Mouse (Mus musculus): Measurements from ENCODE around the gene Hivep3.
A peak's percentile ranks its signal among the peaks of the same experiment; 100 is the strongest.

Gene Hivep3

GRCm38 (mm10) chr4:119871861-119872582 is 138.4 kb downstream of the Hivep3 start:
- no peak for DNase-seq (ENCODE audit: low read depth, low spot score)

DNA sequence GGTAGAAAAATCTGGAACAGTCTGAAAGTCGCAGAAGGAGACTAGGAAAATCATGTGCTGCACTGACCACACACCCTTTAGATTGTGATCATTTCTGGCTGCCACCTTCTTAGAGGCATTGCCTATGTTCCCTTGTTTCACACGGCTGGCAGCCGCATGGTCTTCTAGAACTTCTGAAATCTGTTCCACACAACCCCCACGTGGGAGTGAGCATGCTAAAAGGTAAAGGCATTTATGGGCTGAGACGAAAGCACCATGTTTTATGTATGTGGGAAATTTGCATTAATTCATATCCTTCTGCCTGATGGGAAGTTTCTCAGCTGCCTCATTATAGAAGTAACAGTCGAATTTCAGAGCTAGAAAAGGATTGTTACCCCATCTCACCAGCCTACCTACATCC is 140.4 kb downstream of the Hivep3 start:
- DNase-seq (ENCODE audit: low read depth, low spot score): no peak

DNA sequence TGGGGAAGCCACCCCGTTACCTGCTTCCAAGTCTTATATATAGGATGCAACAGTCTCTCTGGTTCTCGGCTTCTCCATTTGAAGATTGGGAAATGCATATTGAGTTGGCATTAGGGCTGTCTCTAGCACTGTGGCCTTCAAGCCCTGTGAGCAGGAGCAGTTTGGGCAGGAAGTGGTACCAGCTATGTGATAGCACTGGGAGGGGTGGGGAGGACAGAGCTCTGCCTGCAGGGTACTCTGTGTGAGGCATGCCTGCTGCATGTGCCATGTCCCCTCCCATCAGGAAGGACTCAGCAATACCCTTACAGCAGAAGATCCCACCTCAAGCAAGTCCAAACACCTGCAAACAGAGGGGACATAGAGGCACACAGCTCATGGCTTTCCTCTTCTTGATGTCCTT is 142.0 kb downstream of the Hivep3 start:
- DNase-seq (ENCODE audit: low read depth, low spot score): no peak

DNA sequence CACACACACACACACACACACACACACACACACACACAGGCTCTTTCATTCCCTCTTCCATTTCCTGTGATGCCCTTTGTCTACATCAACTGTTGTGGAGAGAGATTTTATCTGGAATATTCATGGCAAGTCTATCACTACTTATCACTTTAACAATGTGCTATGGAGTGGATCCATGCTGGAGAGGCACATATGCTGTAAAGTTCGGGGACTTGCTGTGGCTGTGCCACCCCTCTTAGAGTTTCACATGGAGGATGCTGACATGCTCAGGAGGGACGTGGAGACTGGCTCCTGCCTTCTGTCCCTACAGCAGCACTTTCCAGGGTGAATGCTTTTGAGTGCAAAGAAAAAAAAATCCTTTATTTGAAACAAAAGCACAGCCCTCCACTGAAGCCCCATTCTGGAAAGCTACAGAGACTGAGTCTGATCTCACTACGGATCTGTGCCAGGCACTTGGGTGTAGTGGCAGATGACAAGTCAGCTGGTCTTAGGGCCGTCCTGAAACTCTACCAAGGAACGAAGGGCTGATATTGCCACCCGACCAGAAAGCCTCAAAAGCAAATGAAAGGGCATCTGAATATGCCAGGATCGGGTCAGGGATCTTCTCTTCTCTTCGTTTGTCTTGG is 143.1 kb downstream of the Hivep3 start:
- DNase-seq (ENCODE audit: low read depth, low spot score): no peak

DNA sequence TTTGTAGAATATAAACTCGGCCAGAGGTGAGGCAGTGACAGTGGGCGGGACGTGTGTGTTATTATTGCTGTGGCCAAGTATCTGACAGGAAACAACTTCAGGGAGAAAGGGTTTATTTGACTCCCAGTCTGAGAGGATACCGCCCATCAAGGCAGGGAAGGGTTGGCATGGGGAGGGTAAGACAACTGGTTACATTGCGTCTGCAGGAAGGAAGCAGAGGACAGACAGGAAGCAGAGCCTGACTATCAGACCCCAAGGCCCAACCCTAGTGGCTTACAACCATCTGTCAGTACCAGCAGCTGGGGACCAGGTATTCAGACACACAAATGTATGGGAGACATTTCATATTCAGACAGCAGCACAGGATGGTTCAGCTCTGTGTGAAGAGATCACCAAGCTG is 144.6 kb downstream of the Hivep3 start:
- DNase-seq (ENCODE audit: low read depth, low spot score): no peak

- no peak for DNase-seq (ENCODE audit: low read depth, low spot score)
Observed at GRCm38 (mm10) chr4:119879671-119880070, 146.1 kb downstream of the Hivep3 start.

GRCm38 (mm10) chr4:119880270-119880669 is 146.7 kb downstream of the Hivep3 start:
- no peak for DNase-seq (ENCODE audit: low read depth, low spot score)

DNA sequence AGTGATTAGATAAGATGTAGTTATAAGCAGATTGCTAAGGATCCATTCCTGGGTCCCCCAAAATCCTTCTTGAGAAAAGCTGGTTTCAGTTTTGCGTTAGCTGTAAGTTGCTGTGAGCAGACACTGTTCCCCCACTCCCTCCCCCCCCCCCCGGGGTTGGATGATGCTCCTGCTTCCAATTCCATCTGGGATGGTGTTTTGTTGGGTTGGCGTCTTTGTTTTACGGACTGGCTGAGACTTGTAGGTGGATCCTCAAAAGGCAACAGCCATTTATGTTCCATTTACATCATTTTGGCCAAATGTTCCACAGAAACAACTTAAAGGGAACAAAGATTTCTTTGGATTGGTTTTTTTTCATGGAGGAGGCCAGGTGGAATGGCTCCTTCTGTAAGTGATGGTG is 147.7 kb downstream of the Hivep3 start:
- no peak for DNase-seq (ENCODE audit: low read depth, low spot score)

DNA sequence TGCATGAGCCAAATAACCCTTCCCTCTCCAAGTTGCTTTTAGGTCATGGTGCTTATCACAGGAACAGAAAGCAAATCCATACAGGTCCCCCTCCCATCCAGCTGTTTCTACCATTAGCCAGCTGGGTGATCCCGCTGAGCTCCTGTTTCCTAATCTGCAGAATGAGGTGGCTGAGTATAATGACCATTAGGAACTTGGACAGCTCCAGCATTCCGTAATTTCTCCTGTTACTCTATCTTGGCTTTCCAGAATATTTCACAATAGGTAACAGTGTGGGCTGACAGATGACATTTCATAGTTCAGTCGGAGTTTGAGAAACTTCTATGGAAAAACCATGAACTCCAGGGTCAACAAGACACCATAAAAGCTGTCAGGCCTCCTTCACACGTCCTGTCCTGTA is 148.8 kb downstream of the Hivep3 start:
- DNase-seq (ENCODE audit: low read depth, low spot score): no peak

- no peak for DNase-seq (ENCODE audit: low read depth, low spot score)
Observed at GRCm38 (mm10) chr4:119882814-119883213, 149.2 kb downstream of the Hivep3 start.

DNA sequence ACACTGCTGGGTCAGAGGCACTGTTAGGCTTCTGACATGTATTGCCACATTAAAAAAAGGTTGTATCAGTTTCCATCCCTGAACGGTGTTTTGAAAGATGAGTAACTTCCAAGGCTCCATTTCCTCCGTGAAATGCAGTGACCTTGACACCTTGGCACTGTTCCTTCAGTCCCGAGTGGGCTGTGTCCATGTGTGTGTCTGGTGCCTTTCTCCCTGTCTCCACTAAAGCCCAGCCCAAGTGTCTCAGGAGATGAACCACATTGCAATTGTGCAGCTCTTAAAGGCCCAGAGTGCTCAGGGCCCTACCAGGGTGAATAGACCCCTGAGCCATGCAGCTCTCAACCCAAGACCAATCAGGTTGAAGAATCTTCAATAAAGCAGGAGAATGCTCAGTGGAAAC is 153.0 kb downstream of the Hivep3 start:
- no peak for DNase-seq (ENCODE audit: low read depth, low spot score)

GRCm38 (mm10) chr4:119887523-119888177 is 154.1 kb downstream of the Hivep3 start:
- no peak for DNase-seq (ENCODE audit: low read depth, low spot score)

- no peak for DNase-seq (ENCODE audit: low read depth, low spot score)
Observed at GRCm38 (mm10) chr4:119889760-119890159, 156.2 kb downstream of the Hivep3 start.

GRCm38 (mm10) chr4:119893255-119893779 is 159.7 kb downstream of the Hivep3 start:
- DNase-seq (ENCODE audit: low read depth, low spot score): no peak

DNA sequence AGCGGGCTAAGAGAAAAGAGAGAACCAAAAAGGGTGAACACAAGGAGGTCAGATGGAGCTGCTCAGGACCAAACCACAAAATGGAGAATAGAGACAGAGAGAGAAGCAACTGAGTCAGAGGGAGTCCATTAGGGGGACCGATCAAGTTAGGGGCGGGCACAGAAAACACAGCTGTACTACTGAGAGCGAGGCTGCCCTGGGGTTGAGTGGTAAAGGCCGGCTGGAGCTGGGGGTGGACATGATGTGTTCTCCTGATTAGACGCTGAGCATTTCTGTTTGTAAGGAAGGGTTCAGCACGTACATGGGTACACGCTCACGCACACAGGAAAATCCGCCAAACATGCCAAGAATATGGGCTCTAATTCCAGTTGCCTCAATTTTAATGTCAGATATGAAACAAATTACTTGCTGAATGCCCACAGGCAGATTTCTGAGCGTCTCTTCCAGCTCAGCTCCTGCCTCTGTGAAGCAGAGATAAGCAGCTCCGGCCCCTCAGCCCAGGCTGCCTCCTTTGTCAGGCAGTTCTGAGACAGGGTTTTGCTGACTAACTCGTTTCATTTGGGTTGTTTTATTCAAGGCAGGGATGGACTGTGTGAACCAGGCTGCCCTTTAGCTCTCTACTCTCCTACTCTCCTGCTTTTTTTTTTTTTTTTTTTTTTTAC is 161.3 kb downstream of the Hivep3 start:
- no peak for DNase-seq (ENCODE audit: low read depth, low spot score)

DNA sequence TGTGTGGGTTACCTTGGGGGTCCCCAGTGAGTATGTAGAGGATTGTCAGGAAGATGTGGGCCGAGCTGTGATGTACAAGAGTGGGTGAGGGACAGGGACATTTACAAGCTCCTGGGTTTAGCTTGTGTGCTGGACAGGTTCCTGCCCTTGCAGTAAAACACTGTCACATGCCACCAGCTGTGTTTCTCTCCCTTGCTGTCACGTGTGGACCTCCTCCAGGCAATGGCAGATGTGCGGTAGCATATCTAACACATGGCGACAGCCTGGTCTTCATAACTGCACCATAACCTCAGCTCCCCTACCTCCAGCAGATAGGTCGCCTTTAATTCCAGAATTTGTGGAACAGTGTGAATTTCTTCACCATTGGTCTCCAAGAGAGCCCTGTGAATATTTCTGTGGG is 161.9 kb downstream of the Hivep3 start:
- no peak for DNase-seq (ENCODE audit: low read depth, low spot score)

- DNase-seq (ENCODE audit: low read depth, low spot score): no peak
Observed at GRCm38 (mm10) chr4:119896572-119896971, 163.0 kb downstream of the Hivep3 start.

- DNase-seq (ENCODE audit: low read depth, low spot score): peak; percentile 8
Observed at GRCm38 (mm10) chr4:119897054-119897855, 163.7 kb downstream of the Hivep3 start.

GRCm38 (mm10) chr4:119901556-119902491 is 168.2 kb downstream of the Hivep3 start:
- no peak for DNase-seq (ENCODE audit: low read depth, low spot score)

DNA sequence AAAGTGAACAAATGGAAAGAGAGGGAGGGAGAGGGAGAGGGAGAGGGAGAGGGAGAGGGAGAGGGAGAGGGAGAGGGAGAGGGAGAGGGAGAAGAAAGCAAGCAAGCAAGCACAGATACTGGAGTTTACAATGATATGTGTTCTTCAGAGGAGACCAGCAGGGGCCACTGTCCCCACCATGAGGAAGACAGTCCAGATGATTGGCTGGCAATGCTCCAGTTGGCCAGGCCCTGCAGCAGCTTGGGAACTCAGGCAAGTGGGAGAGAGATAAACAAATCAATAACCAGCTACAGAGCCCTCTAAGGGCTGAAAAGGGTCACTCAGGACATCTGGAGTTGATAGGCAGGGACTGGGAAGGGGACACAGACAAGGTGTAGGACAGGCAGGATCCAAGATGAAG is 169.7 kb downstream of the Hivep3 start:
- no peak for DNase-seq (ENCODE audit: low read depth, low spot score)

All from ZHBTc4 (cell line).